Mouse (Mus musculus) liver (tissue): ENCODE data around the gene Bace1.
"Not testable (repeated sequence)": the region's sequence is repeated elsewhere in the genome, so short reads cannot be mapped to it uniquely, and the experiment has no call there.

Experiments
- DNase-seq: peaks from one replicate; pipeline ENCODE4 v3.0.0-alpha.2; 2020; ENCODE audit warnings: mixed read lengths

Bace1 gene

DNA sequence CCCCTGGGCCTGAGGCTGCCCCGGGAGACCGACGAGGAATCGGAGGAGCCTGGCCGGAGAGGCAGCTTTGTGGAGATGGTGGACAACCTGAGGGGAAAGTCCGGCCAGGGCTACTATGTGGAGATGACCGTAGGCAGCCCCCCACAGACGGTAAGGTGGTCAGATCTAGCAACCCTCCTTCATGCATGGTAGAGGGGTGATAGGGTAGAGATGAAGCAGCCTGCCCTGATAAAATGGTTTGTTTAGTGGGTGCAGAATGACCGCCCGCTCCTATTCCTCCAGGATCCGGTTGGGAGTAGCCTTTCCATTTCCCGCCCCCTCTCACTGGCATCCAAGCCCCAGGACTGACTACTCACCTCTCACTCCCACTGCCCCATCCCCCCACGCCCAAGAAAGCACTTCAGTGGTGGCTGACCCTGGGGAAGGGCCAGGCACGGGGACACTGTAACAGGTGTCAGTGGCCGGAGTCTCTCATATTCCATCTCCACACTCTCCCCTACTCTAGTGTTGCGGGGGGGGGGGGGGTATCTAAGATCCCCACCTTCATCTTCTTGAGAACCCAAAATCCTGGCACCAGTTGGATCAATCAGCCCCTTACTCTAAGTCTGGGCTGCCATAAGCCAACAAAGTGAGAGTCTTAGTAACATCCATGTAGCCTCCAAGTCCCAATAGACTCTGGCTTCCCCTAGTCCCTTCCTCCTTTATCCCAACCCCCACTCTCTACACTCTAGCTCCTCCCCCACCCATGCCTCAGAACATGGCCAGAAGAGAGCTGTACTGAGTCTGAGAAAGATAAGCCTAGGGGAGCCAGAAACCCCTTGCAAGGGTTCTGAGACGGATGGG, 980 bp downstream of the Bace1 start:
- no peak for DNase-seq

DNA sequence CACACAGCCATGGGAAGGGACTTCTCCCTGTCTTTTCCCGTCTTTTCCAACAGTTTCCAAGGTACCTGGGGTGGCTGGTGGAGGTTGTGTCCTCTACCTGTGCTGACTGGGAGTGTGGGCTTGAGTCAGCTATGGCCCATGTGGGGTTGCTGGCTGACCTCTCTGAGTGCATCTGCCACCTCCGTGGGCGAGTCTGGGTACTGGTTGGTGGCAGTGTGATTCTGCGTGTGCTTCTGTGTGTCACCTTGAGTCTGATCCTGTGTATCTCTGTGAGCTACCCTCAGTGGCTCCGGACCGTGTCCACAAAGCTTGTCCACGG, 1.6 kb downstream of the Bace1 start:
- no peak for DNase-seq

DNA sequence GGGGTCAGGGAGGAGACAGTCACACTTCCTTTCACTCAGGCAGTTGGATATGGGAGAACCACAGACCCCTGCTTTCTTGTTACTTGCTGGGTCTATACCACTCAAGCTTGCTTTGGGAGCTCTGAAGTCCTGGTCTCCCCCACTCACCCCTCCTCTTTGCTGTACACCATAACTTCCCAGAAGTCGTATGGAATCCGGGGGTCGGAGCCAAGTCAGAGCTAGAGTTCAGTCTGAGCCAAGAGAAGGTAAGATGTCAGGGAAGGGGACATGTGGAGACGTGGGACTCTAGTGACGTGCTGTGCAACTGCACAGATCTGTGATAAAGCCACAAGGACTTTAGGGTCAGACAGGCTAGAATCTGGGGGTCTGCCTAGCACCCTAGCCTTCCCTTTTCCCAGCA, 2.0 kb downstream of the Bace1 start:
- DNase-seq: no peak

DNA sequence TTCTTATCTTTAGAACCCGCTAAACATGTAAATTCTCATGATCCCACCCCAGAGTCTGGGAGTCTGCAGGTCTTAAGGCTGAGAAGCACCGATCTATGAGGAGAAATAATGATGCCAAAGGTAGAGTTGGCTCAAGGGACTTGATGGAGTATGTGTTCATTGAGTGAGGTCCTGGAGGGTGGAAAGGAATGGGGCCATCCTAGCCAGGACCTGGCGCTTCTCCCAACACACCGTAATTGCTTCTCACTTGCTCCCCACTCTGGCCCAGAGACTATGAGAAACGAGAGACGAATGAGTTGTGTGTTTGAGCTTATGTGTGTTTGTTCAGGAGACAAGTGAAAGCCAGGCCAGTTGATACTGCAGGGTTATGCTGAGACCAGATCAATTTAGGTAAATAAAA, 3.1 kb downstream of the Bace1 start:
- DNase-seq: no peak

DNA sequence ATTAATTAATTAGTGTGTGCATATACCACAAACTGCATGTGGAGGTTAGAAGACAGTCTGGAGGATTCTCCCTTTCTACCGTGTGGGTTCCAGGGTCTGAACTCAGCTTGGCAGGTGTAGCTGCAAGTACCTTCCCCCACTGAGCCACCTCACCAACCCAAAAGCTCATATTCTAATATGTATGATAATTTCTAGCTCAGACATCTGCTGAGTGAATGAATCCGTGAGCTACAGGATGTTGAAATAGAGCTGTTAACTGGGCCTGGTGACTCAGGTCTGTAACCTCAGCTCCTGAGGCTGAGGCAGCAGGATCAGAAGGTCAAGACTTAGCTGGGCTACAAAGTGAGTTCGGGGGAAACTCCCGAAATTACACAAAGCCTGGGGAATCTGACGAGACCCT, 4.6 kb downstream of the Bace1 start:
- no peak for DNase-seq

DNA sequence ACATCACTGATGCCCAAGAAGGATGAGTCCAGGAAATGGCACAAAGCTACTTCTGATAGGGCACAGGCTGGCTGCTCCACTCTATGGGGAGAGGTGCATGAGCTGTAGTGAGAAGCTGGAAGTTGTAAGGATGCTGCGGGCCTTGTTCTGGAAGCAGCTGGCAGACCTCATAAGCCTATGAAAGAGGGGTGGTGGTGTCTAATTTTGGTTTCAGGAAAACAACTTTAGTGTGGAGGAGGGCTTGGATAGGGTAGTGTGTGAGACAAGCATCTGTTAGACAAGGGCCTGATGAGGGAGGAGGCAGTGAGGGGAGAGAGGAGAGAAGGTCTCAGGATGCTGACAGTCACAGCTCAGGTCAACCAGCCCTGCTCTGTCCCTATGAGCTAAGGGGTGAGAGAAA, 5.4 kb downstream of the Bace1 start:
- DNase-seq: no peak

DNA sequence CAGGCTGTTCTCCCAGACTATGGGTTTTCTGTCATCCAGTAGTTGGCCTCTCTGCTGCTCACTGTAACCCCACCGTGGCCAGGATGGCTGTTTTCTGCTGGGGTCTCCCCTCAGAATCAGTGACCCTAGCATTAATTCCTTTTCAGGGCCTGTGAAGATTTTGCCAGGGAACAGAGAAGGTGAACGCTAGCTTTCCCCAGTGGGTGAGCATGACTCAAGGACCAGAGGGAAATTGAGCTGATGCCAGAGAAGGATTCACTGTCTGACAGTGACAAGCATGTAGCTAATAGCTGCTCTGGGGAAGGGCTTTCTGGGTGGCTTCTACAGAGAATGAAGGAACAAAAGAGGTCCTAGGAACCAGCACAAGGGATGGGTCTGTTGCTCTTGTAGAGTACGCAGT, 7.2 kb downstream of the Bace1 start:
- DNase-seq: no peak

DNA sequence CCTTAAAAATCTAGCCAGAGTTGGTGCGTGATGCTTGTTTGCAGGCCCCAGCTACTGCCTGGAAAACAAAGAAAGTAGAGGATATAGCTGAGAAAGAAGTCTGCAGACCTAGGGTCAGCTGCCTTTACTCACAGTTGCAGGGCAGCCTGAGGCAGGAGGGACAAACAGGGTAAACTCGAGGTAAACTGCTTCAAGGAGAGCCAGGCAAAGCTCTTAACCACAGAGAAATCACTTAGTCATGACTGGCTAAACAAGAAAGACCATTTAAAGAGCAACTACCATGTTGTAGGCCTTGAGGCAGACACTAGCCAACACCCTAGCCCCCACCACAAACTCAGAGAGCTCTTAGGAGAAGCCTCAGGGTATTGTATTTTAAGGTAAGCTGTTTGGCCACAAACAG, 7.8 kb downstream of the Bace1 start:
- not testable (repeated sequence) for DNase-seq

DNA sequence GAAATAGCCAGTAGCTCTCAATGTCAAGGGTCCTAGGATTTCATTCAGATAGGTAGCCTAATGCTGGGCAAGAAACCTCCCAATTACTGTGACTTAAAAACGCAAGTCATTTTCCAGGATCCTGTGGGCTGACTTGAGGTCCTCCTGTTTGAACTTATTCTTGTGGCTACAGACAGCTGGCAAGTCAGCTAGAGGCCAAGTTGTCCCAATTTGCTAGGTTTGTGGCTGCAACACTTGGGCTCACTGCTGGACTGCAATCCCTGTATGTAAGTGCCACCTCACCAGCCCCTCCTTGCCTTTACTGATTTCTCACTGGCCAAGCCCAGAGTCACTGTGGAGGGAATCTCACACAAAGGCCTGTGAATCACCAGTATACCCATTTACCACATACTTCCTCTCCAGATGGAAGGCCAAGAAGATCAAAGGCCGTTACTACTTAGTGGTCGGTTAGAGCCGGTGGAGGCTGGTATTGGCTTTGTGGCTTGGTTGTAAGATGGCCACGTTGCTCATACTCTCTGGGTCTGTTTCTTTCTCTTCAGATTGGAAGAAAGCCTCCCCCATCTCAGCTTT, 8.6 kb downstream of the Bace1 start:
- no peak for DNase-seq

DNA sequence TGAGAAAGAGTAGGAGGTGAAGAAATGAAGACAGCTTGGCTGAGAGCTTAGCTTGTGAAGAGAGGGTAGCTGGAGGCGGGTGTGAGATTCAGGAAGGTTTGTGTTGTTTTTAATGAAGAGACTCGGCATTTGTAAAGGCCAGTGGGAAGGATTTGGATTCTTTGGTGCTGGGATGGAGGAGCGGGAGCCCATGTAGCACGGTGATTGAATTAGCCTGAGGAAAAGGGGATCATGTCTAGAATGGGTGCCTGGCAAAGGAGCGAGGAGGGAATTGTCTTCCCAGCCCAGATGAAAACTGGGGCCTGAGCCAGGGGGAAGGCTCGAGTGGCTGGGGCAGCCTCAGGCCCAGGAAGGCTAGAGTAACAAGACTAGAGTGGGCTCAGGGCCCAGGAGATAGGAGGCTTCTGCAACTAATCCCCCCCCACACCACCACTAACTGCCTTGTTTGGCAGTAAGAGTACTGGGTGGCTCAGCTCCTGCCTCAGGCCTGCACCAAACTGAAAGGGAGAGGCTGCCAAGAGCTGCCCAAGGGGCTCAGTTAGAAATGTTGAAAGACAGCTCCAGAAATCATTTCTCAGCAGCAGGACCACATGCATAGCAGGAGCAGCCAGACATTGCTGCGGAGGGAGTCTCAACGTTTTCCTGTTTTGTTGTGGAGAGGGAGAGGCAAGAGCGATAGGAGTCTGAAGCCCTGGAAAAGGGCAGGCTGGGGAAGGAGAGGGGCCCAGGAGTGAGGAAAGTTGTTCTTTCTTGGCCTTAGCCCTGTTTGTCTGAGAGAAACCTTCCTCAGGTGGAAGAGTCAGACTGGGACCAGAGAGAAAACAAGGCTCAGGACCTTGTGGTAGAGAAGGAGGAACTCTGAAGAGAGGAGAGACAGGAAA, 11.4 kb downstream of the Bace1 start:
- peak; percentile 28 for DNase-seq

DNA sequence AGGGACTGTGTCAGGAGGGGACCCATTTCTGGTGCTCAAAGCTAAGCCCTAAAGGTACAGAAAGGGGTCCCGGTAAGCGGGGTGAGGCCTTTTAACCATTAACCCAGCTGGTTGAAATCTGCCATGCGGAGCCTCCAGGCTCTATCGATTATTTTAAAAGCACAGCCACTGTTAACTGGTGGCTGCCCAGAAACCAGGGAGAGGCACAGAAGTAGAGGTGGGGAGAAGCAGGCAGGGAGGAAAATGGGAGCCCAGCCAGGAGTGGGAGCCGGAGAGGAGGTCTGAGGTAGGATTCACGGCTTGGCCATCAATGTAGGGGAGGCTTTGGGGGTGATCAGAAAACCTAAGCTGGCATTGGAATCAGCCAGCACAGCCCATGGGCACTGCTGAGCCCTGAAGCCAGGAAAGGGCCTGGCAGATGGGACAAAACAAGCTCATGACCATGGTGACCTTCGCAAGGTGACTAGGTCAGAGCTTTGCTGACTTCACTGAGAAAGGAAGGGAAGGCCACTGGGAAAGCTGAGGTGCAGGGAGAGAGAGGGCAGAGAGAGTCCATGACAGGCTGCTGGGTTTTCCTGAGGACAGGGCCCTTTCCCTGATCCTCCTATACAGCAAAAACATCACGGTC, 12.3 kb downstream of the Bace1 start:
- no peak for DNase-seq

DNA sequence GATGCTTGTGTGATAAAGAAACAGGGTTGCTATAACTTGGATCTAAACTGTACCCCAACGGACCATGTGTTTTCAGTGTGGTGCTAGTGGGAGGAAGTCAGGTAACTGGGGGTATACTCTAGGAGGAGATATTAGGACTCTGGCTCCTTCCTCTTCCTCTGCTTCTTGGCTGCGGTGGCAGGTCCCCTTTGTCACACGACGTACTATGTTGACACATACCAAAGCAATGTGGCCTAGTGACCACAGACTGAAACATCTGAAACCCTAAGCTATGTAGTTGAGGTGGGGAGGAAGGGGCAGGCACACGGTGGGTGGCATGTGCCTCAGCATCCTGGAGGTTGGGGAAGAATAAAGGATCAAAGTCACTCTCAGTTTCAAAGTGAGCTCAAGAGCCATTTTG, 12.9 kb downstream of the Bace1 start:
- no peak for DNase-seq

DNA sequence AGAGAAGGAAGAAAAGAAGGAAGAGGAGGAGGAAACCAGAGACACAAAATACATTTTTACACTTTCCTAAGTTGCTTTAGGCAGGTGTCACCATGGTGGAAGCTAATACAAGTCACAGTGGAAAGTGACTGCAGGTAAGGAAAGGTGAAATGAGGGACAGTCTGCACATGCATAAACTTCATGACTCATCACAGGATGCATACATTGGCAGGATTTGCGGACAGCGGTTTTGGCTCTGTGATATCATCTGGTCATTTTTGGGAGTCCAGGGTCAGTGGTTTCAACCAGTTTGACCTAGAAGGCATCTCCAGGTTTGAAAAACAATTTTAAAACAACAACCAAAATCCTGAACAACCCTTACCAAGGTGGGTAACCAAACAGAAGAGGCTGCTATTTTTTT, 13.4 kb downstream of the Bace1 start:
- no peak for DNase-seq

DNA sequence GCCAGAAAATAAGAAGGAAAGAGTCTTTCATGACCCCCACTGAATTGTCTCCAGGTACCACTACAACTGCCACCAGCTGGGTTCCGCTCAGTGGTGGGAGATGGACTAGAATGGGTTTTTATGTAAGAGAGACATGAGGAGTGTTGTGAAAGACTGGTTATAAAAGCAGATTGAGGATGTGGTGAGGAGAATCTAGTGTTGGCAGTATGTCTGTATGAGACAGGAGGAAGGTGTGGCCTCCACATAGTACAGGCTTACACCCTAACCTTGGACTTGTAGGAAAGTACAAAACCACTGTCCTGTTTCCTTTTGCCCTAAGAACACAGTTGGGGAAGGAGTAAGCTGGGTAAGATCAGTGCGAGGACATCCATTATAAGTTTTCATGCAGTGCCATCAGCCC, 15.3 kb downstream of the Bace1 start:
- DNase-seq: no peak

DNA sequence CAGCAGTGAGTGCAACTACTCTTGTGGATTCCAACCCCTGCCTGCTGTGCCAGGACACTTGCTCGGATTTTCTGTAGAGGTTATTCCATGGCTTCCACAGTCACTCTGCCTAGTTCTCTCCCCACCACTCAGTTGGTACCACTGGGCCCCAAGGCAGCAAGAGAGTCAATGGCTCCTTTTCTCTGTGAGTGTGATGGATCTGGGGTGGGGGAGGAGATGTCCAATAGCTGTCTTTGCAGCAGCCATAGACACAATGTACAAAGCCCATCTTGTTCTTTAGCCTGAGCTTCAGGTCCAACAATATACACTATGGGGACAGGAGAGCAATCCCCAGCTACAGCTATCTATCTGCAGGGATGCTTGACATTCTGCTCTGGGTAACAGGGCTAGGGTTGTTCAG, 15.8 kb downstream of the Bace1 start:
- no peak for DNase-seq

DNA sequence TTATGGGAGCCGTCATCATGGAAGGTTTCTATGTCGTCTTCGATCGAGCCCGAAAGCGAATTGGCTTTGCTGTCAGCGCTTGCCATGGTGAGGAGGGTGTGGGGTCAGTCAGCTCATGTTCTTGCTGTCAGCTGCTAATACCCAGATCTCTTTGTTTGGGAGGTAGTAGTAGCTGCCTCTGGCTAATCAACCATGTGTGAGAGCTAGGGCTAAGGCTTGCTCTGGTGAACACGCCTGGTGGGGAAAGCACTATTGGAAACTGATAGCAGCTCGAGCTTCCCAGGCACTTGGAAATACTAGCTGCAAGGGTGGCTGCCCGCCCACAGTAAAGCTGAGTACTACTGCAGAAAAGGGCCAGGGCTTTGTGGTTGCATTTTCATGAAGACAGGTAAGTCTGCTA, 21.0 kb downstream of the Bace1 start:
- no peak for DNase-seq

DNA sequence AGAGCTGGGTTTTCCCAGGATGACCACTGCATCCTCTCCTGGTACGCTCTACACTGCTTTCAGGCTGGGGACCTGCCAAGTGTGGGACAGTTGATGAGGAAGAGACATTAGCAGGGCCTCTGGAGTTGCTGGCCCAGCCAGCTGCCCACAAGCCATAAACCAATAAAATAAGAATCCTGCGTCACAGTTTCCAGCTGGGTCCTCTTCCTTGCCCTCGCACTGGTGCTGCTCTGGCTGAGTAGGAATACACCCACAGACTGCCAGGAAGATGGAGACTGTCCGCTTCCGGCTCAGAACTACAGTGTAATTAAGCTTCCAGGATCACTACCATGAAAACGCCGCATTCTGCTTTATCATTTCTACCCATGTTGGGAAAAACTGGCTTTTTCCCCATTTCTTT, 23.4 kb downstream of the Bace1 start:
- DNase-seq: no peak

DNA sequence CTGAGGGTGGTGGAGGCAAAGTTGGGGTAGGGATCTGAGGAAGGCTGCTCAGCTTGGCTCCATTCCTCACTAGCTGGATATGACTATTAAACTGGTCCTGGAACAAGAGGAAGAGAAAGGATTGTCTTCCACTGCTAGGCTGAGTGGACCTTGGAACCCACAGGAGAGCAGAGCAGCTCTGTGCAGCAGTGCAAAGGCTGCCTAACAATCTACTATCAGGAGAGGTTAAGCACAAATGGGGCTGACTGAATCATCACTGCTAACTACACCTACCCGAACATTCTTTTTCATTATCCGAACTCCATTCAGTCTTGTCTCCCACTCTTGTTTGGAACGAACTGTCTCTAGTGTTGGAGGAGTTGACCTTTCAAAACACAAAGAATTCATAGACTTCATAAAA, 30.8 kb downstream of the Bace1 start:
- DNase-seq: no peak

DNA sequence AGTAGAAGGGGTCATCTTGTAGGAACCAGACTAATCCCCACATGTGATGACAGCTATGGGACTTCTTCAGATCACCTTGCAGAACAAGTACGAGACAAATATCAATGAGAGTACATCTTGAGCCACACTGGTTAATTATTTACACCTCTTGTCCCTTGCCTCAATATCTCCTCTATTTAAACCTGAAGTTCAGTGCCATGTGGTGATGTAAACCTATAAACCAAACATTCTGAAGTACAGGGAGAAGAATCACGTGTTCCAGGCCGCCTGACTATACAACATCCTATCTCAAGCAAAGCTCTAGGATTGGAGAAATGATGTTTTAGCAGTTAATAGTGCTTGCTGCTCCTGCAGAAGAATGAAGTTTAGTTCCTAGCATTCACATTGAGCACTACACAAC, 31.9 kb downstream of the Bace1 start:
- DNase-seq: no peak

DNA sequence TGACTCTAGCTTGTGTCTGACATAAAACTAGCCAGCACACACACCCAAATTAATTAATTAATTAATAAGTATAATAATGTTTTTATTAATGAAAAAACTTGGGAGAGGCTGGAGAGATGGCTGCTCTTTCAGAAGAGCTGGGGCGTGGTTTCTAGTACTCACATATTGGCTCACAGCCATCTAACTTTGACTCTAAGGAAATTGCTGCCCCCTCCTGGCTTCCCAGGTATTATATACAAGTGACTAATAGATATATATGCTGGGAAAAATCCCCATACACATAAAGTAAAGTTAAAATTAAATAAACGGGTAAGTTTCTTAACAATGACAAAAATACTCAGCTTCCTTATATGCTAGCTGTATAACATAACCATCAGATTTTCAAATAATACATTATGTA, 39.5 kb downstream of the Bace1 start:
- peak; percentile 26 for DNase-seq

DNA sequence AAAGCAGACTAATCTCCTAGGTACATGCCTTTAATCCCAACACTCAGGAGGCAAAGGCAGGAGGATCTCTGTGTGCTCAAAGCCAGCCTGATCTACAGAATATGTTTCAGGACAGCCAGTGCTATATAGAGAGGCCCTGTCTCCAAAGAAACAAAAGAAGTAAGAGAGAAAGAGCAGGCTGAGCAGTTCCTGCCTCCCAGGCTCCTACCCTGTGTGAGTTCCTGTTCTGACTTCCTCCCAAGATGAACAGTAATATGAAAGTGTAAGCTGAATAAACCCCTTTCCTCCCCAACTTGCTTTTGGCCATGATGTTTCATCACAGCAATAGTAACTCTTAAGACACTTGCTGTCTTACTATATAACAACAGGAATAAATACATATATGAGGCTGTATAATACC, 55.3 kb downstream of the Bace1 start:
- DNase-seq: no peak

DNA sequence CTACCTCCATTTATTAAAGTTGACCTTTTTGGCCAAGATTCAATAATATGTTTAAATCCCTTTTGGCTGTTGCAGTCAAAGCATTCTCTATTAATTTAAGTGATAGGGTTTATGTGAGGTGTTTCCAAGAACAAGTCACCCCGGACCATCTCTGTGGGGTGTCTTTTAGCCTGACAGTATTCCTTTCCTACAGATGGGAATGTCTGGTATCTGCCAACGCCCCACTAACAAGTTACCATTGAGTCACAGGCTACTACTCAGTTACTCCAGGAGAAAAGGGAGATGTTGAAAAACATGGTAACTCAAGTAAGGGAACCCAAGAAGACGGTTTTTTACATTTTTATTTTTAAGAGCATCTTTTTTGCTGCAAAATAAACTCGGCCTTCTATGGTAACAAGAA, 66.8 kb downstream of the Bace1 start:
- no peak for DNase-seq

DNA sequence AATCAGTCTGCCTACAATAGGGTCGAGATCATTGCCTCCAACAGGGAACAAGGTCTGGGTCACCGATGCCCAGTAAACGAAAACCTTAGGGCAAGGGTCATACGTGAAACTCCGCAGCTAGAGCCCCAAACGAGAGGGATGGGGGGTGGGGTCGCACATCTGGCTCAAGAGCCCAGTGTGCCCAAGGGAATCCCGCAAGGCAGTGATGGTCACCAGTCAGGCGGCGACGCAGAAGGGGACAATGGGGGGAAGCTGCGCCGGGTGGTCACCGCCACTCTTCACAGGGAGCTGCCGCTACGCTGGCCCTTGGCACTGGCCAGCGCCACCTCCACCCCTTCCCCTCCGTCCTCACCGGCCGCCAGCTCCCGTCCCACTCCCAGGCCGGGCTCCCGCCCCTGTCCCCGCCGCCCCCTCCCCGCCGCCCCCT, 67.4 kb downstream of the Bace1 start:
- no peak for DNase-seq
